Mouse (Mus musculus): Measurements from ENCODE around the gene Ern2. TPM values are rescaled to one million over a fixed set of nuclear protein-coding genes. Genes with fewer than 3 reads are reported as not detected.

Ern2 gene
- total RNA-seq (2021): under 1 TPM; 0.33 to 0.50 TPM

GRCm38 (mm10) chr7:122186043-122186442 is at the start of gene Ern2:
TSS of gene Ern2 (minus strand) at chr7:122186207.
- DNase-seq: no peak

- DNase-seq: no peak
These were observed 44.9 kb upstream of the Ern2 start for GRCm38 (mm10) chr7:122230866-122231265.

- DNase-seq: no peak
These were observed 43.9 kb upstream of the Ern2 start for GRCm38 (mm10) chr7:122229916-122230315.

DNA sequence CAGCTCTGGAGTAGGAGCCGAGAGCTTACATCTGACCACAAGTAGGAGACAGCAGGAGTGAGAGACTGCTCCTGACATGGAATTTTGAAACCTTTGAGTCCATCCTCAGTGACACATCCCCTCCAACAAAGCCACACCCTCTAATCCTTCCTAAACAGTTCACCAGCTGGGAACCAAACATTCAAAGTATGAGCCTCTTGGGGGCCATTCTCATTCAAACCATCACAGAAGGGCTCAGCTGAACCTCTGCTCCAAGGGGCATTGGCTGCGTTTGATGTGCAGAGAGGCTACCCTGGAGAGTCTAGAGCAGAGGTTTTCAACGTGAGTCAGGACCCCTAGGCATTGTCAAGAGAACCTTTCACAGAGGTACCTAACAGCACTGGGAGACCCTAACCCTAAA is 43.3 kb upstream of the Ern2 start:
- no peak for DNase-seq

- no peak for DNase-seq
These were observed 40.7 kb upstream of the Ern2 start for GRCm38 (mm10) chr7:122226744-122227143.

GRCm38 (mm10) chr7:122226020-122226742 is 40.2 kb upstream of the Ern2 start:
- no peak for DNase-seq

DNA sequence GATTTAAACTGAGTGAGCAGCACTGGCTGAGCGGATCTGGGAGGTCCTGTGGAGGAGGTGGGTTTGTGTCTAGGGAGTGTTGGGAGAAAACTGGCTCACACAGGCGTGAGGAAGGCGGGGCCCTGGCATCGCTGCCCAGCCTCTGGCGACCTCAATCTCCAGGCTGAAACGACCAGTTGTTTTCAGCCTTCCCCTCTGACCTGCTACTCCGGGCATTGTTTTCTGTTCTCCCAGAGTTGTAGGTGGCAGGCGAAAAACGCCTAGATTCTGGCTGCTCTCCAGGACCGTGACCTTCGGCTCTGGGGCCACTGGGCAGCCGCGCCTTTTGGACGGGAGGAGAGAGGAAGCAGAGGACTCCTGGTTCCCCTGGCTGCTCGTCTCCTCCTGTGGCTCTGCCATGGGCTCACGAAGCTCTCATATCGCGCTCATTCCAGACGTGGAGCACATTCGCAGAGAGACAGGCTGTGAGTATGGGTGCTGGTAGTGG is 33.4 kb upstream of the Ern2 start, which contains the start of gene Chp2:
TSS of gene Chp2 (plus strand) at position 182 of the 487 bp plus-strand sequence.
- DNase-seq: no peak

DNA sequence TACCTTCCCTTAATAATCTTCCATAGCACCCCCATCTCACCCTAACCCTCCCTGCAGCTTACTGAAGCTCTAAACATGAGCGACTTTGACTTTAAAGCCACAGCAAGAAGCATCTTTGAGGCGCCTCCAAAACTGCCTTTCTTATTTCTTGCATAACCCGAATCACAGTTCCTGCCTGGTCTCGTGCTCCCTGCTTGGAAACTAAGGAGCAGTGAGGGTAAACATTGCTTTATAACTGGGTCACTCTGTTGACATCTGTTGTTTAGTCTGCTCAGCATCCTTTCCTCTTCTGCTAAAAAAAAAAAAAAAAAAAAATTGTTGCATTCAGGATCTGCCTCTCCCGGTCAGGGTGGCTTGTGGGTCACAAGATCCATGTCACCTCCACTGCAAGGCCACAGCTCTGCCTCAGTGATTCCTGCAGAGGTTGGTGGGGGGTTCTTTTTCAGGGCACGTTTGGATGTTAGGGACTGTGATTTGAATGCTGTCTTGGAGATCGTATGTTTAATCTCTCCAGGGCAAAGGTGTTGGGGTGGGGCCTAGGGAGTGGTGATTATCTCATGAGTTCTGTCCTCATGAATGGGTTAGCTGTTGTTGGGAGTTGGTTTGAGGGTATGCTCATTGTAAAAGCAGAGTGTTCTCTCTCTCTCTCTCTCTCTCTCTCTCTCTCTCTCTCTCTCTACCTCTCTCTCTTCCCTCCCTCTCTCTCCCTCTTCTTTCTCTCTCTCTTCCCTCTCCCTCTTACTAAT is 22.4 kb upstream of the Ern2 start:
- DNase-seq: no peak

GRCm38 (mm10) chr7:122206121-122206520 is 20.1 kb upstream of the Ern2 start:
- DNase-seq: no peak

DNA sequence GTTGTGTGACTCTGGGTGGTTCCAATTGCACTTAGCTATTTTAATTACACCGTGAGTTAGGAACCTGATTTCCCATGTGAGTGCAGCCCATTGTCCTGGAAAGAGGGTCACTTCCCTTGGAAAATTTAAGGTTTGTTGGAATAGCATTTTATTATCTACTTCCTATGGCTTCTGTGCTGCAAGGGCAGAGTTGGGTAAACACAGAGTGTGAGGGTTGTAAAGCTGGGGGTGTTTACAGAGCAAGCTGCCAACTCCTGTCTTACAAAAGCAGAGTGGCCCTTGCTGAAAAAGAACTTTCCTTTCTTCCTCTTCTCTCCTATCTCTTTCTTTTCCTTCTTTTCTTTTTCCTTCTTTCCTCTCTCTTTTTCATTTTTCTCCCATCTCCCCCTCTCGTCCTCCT is 17.9 kb upstream of the Ern2 start:
- no peak for DNase-seq

- DNase-seq: no peak
These were observed 13.3 kb upstream of the Ern2 start for GRCm38 (mm10) chr7:122199296-122199695.

- peak in 1 of 2 experiments; percentile 28 for DNase-seq
These were observed 11.3 kb upstream of the Ern2 start for GRCm38 (mm10) chr7:122197306-122197705.

- DNase-seq: no peak
These were observed 10.8 kb upstream of the Ern2 start for GRCm38 (mm10) chr7:122196771-122197170.

DNA sequence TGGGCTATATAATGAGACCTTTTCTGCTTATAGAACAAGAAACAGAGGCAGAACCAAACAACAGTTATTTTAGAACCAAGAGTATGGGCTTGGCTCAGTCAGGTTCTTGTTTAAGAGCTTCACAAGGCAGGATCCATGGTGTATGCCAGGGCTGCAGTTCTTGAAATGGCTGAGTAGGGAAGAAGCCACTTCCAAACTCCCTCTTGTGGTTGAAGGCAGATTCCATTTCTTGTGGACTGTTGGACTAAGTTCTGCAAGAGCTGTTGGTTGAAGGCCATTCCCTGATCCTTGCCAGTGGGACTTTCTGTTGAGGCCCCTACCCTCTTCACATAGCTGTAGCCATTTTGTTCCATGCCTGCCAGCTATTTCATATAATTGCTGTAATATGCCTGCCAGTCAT is 7.9 kb upstream of the Ern2 start:
- DNase-seq: no peak

DNA sequence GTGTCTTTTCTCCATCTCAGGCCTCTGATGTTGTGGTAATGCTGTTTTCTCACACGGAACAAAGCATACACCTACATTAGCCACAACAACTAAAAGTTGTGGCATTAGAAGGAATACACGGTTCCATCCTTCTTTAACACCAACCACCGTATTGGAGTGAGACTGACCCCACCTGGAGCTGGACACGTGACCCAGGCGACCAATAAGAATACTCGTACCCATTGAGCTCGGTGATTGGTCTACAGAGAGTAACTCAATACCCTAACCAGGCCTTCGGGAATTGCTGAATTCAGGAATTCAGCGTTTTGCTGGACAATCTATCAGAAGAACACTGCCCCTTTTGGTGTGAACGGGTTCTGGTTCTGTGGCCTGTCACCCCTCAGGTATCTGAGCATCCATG is 5.1 kb upstream of the Ern2 start:
- DNase-seq: no peak

DNA sequence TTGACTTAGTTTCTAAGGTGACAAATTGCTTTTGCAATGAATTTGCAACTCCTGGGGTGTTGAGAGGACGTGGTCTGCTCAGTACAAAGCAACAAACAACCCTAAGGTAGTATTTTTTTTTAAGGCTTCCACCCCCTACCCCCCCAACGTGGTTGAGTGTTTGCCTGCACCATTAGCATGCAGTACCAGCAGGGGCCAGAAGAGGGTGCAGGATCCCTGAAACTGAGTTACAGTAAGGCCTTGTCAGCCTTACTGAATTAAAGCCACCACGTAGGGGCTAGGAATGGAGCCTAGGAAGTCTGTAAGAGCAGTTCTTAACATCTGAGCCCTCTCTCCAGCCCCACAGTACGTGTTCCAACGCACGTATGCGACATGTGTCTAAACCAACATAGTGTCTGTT is 3.5 kb upstream of the Ern2 start:
- peak in 1 of 2 experiments; percentile 11 for DNase-seq

DNA sequence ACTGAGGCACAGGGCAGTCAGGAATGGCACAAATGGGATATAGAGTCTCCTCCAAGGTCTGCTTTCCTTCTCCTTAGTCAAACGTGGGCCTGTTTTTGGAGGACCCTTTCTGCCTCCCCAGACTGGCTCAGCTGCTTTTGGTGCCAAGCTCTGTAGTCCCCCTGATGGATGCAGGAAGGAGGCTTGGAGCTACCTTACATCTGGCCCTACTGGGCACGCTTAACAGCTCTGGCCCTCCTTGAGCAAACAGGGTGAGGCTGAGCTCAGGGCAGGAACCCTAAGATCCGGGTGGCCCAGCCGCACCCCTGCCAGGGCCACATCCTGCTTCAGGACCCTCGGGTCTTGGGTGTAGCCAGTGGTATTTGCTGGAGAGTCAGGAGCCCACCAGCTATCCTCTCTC is 1.4 kb downstream of the Ern2 start:
- DNase-seq: no peak

GRCm38 (mm10) chr7:122180720-122181119 is 5.3 kb downstream of the Ern2 start:
- DNase-seq: no peak

GRCm38 (mm10) chr7:122171613-122172012 is 14.4 kb downstream of the Ern2 start:
- no peak for DNase-seq

- DNase-seq: no peak
These were observed 15.3 kb downstream of the Ern2 start for GRCm38 (mm10) chr7:122170705-122171104.

DNA sequence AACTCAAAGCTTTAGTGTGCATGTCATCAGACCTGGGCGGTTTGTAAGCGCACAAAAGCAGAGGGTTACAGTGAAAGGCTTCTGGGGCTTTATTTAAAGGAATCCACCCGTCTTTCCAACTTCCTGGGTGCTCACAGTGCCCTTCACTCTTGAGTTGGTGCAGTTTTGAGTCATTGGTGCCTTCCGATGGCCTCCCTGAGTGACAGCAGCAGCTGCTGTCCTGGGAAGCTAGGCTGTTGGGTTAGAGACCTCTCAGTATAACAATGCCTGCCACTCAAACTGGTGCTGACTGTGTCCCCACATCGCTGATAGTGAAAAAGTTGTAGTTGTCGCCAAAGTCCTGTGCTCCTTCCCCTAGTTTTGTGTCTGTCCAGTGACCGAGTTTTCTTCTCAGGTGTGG is 18.8 kb downstream of the Ern2 start:
- DNase-seq: no peak

DNA sequence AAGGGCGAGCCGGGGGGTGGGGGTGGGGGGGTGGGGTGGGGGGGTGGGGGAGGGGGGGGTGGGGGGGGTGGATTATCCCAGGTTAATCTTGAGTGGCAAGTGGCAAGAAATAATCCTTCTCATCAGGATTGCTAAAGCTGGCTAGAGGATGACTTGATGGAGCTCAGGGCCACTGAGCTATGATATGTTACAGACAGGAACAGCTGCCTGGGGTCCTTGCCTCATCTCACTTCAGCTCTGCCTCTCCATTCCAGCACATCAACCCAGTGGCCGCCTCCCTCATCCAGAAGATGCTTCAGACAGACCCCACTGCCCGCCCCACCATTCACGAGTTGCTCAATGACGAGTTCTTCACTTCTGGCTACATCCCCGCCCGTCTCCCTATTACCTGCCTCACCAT is 22.2 kb downstream of the Ern2 start:
- no peak for DNase-seq

DNA sequence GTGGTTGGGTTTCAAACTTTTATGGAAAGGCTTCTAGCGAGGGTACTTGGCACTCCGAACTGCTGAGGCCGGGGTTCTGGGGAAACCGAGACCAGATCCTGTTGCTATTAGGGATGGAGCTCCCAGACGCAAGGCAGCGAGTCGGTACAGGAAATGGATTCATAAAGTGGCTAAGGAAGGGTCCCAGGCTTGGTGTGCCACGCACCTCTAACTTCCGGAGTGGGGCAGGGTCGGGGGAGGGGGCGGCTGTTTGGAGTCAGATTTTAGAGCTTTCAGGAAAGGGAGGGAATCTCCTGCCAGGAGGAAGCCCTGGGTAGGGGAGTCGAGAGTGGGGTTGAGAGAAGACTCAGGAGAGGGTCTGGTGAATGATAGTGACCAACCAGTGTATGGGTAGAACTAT is 26.0 kb downstream of the Ern2 start:
- DNase-seq: no peak
